Mouse (Mus musculus): ENCODE results near the gene Gm9803. TPM values are rescaled to one million over a fixed set of nuclear protein-coding genes. Genes with fewer than 3 reads are reported as not detected.
"Not testable (repeated sequence)": the region's sequence is repeated elsewhere in the genome, so short reads cannot be mapped to it uniquely, and the experiment has no call there.

Gene Gm9803
- polyA plus RNA-seq (2021), result 27.3 TPM

- DNase-seq (ENCODE audit: low read depth, low spot score); H3K27me3 ChIP-seq; POLR2A ChIA-PET; in situ Hi-C loops (cut with MboI; ENCODE audit: low pct_unique_long_range_greater_than_20kb); CTCF ChIA-PET; ATAC-seq: not testable (repeated sequence)
Measured at GRCm38 (mm10) chr10:43523931-43524330, at the start of gene Gm9803. Gene Gm9803 (plus strand): TSS chr10:43524084.

GRCm38 (mm10) chr10:43475376-43475775 is 48.5 kb upstream of the Gm9803 start:
- in situ Hi-C loops (cut with MboI; ENCODE audit: low pct_unique_long_range_greater_than_20kb), result no loop called here
- ATAC-seq, result no peak
- ChIA-PET CTCF (interaction anchor here (1.0 to 1.5 kb wide), 2 partner anchors 14 to 23 kb away, joined by 3 to 4 read pairs; no protein-coding TSS in a partner anchor), POLR2A (interaction anchor here (0.6 kb wide), 3 partner anchors 99 to 1143 kb away, joined by 4 to 6 read pairs (median 4); no protein-coding TSS in a partner anchor)
- DNase-seq (ENCODE audit: low read depth, low spot score), result no peak
- no peaks in the 10 kb centered on the region for H3K27me3 ChIP-seq
- peak; percentile 65 for TF ChIP-seq CTCF (IDR thresholded peaks at IDR 0.05)

- DNase-seq (ENCODE audit: low read depth, low spot score) (no peak), ATAC-seq (no peak)
- ChIA-PET CTCF (interaction anchor here (1.2 kb wide), 1 partner anchor 9 kb away, joined by 3 read pairs; no protein-coding TSS in a partner anchor), POLR2A (interaction anchor here (0.6 kb wide), 2 partner anchors 11 to 65 kb away, joined by 4 to 5 read pairs; no protein-coding TSS in a partner anchor)
- H3K27me3 ChIP-seq, result no peaks in the 10 kb centered on the region
- in situ Hi-C loops (cut with MboI; ENCODE audit: low pct_unique_long_range_greater_than_20kb), result no loop called here
- TF ChIP-seq CTCF (IDR thresholded peaks at IDR 0.05), result no peak
Measured at GRCm38 (mm10) chr10:43477459-43477858, 46.4 kb upstream of the Gm9803 start.

- no peak for TF ChIP-seq CTCF (IDR thresholded peaks at IDR 0.05)
- no peaks in the 10 kb centered on the region for H3K27me3 ChIP-seq
- CTCF ChIA-PET, result interaction anchor here (1.2 kb wide), 1 partner anchor 10 kb away, joined by 3 read pairs; no protein-coding TSS in a partner anchor
- ATAC-seq (no peak), DNase-seq (ENCODE audit: low read depth, low spot score) (no peak)
- in situ Hi-C loops (cut with MboI; ENCODE audit: low pct_unique_long_range_greater_than_20kb), result no loop called here
- POLR2A ChIA-PET, result interaction anchor here (0.6 kb wide), 2 partner anchors 12 to 64 kb away, joined by 4 to 5 read pairs; no protein-coding TSS in a partner anchor
Measured at GRCm38 (mm10) chr10:43477865-43478681, 45.8 kb upstream of the Gm9803 start.

- ChIA-PET POLR2A (no interaction called here), CTCF (no interaction called here)
- ATAC-seq, result peak; percentile 37
- no peak for DNase-seq (ENCODE audit: low read depth, low spot score)
- H3K27me3 ChIP-seq, result no peaks in the 10 kb centered on the region
- no peak for TF ChIP-seq CTCF (IDR thresholded peaks at IDR 0.05)
- in situ Hi-C loops (cut with MboI; ENCODE audit: low pct_unique_long_range_greater_than_20kb), result no loop called here
Measured at GRCm38 (mm10) chr10:43478751-43479435, 45.0 kb upstream of the Gm9803 start, which contains the start of gene Bend3. Gene Bend3 (plus strand): TSS chr10:43478831.

- TF ChIP-seq CTCF (IDR thresholded peaks at IDR 0.05), result peak; percentile 97
- POLR2A ChIA-PET, result interaction anchor here (1.5 kb wide), 1 partner anchor 10 kb away, joined by 4 read pairs; no protein-coding TSS in a partner anchor
- DNase-seq (ENCODE audit: low read depth, low spot score), result peak; percentile 31
Measured at GRCm38 (mm10) chr10:43479436-43480157, 44.3 kb upstream of the Gm9803 start.

GRCm38 (mm10) chr10:43480227-43480849 is 43.5 kb upstream of the Gm9803 start:
- POLR2A ChIA-PET, result interaction anchor here (1.5 kb wide), 1 partner anchor 9 kb away, joined by 4 read pairs; no protein-coding TSS in a partner anchor
- CTCF ChIA-PET, result interaction anchor here (1.7 kb wide), 1 partner anchor 61 kb away, joined by 6 read pairs; the partner anchor contains the start of gene 1700021F05Rik
- DNase-seq (ENCODE audit: low read depth, low spot score) (no peak), ATAC-seq (no peak)
- in situ Hi-C loops (cut with MboI; ENCODE audit: low pct_unique_long_range_greater_than_20kb), result no loop called here
- no peaks in the 10 kb centered on the region for H3K27me3 ChIP-seq
- TF ChIP-seq CTCF (IDR thresholded peaks at IDR 0.05), result no peak

More at GRCm38 (mm10) chr10:43479436-43480157, 44.3 kb upstream of the Gm9803 start:
- no peaks in the 10 kb centered on the region for H3K27me3 ChIP-seq
- ATAC-seq, result peak; percentile 91
- CTCF ChIA-PET, result interaction anchor here (1.7 kb wide), 1 partner anchor 61 kb away, joined by 6 read pairs; the partner anchor contains the start of gene 1700021F05Rik
- in situ Hi-C loops (cut with MboI; ENCODE audit: low pct_unique_long_range_greater_than_20kb), result no loop called here

- ATAC-seq (no peak), DNase-seq (ENCODE audit: low read depth, low spot score) (no peak)
- no peaks in the 10 kb centered on the region for H3K27me3 ChIP-seq
- TF ChIP-seq CTCF (IDR thresholded peaks at IDR 0.05), result no peak
- POLR2A ChIA-PET, result interaction anchor here (0.7 to 1.5 kb wide), 2 partner anchors 8 to 485 kb away, joined by 3 to 4 read pairs; no protein-coding TSS in a partner anchor
- CTCF ChIA-PET, result interaction anchor here (1.7 kb wide), 1 partner anchor 60 kb away, joined by 6 read pairs; the partner anchor contains the start of gene 1700021F05Rik
- in situ Hi-C loops (cut with MboI; ENCODE audit: low pct_unique_long_range_greater_than_20kb), result no loop called here
Measured at GRCm38 (mm10) chr10:43481179-43481578, 42.7 kb upstream of the Gm9803 start.

GRCm38 (mm10) chr10:43482021-43482420 is 41.9 kb upstream of the Gm9803 start:
- DNase-seq (ENCODE audit: low read depth, low spot score), result no peak
- ATAC-seq, result no peak
- ChIA-PET POLR2A (no interaction called here), CTCF (interaction anchor here (1.9 kb wide), 1 partner anchor 59 kb away, joined by 5 read pairs; the partner anchor contains the start of gene 1700021F05Rik)
- in situ Hi-C loops (cut with MboI; ENCODE audit: low pct_unique_long_range_greater_than_20kb), result no loop called here
- no peaks in the 10 kb centered on the region for H3K27me3 ChIP-seq
- no peak for TF ChIP-seq CTCF (IDR thresholded peaks at IDR 0.05)
